Mouse (Mus musculus) adrenal gland, postnatal 10 days (tissue): ENCODE results near the gene Anxa11. TPM values are rescaled to one million over a fixed set of nuclear protein-coding genes. Genes with fewer than 3 reads are reported as not detected.
"Not testable (repeated sequence)": the region's sequence is repeated elsewhere in the genome, so short reads cannot be mapped to it uniquely, and the experiment has no call there.

Experiments
- DNase-seq: peaks from one replicate; pipeline ENCODE4 v3.0.0; 2021; ENCODE audit warnings: mixed read lengths
- microRNA-seq: library from miRNA; unstranded; fragments of <30 nt; microRNA quantifications from one replicate; pipeline ENCODE4 v1.2.0, GENCODE M21; 2021
- total RNA-seq, 2 experiments: library from RNA; stranded (reverse); gene quantifications; 2 replicates each; pipeline ENCODE4 v1.2.3; 2021

Gene Anxa11
- total RNA-seq, 2 experiments from 2014 or later = 48.8 to 56.2 TPM

- no peak for DNase-seq
Observed at GRCm38 (mm10) chr14:25868706-25869105, 26.8 kb downstream of the Anxa11 start.

- no peak for DNase-seq
Observed at GRCm38 (mm10) chr14:25869135-25869878, 27.4 kb downstream of the Anxa11 start.

DNA sequence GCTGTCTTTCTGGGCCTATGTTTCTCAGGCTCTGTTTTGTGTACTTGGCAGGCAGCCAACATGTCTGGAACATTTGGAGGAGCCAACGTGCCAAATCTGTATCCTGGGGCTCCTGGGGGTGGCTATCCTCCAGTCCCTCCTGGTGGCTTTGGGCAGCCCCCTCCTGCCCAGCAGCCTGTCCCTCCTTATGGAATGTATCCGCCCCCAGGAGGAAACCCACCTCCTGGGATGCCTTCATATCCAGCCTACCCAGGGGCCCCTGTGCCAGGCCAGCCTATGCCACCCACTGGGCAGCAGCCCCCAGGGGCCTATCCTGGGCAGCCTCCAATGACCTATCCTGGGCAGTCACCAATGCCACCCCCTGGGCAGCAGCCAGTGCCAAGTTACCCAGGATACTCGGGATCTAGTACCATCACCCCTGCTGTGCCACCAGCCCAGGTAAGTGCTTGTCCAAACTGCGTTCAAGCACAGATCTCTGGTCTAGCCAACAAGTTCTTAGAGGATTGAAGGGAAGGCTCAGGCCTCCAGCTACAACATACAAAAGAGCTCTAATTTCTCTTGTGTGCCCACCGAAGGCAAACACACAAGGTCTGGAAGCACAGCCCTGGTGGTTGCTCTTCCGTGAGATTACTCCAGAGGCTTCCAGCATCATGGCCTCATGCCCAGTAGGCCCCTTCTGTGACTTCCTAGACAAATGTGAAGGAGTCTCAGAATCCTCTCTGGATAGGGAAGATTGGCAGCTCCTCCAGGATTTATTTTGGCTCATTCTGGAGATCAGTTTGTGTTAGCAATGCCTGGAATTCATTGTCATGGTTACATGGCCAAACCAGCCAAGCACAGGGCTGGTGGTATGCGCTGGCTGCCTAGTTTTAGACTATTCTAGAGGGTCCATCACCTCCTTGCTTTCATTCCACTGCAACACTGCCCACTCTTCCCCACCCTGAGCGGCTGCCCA, 30.8 kb downstream of the Anxa11 start:
- DNase-seq = peak; percentile 61

- not testable (repeated sequence) for DNase-seq
Observed at GRCm38 (mm10) chr14:25876640-25877039, 34.7 kb downstream of the Anxa11 start.

GRCm38 (mm10) chr14:25881769-25882168, 39.8 kb downstream of the Anxa11 start:
- DNase-seq = not testable (repeated sequence)

DNA sequence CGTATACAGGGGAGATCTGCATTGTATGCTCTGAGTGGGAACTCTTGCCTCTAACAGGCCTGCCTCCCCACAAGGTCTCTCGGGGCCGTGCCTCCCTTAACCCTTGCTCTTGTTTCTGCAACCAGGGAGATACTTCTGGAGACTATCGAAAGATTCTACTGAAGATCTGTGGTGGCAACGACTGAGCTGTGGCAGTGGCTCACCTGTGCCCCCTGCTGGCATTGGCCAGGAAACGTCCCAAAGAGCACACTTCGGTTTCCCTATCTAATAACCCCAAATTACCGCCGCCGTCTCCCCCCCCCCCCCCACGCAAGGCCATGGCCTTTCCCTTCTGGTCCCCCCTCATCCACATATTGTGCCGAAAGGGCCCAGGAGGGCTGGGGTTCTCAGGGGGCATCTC, 43.9 kb downstream of the Anxa11 start:
- DNase-seq = not testable (repeated sequence)

DNA sequence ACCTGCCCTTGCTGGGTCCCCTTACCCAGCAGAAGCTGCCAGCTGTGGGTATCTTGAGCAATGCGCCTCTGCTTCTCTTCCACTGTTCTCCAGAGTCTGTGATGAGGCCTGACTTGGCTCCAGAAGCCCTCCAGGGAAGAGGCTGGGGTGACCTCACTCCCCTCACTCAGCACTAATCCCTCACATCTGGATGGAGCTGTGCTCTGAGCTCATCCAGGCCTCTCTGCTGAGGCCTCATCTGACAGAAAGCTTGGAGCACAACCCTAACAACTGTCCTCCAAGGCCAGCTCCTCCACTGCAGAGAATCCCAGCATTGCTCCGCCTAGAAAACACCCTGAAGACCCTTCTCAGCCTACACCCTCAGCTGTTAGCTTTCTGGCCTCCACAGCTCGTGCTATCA, 52.6 kb downstream of the Anxa11 start:
- DNase-seq = not testable (repeated sequence)

- DNase-seq = not testable (repeated sequence)
Observed at GRCm38 (mm10) chr14:25895686-25896085, 53.7 kb downstream of the Anxa11 start.

DNA sequence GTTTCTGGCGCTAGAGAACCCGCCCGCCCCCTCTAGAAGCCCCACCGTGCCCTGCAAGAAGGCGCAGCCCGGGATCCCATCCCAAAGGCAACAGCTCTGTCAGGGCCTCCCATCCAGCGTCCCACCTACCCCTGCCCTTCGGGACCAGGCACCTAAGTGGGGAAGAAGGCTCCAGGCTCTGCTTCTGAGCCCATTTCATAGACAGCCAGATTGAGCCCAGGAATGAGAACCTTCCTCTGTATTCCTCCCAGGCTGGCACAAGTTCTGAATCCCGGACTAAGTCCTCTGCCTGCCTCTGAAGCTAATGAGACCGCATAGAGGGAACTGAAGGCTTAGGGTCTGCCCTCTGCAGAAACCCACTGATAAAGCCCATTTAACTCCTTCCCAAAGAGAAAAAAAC, 61.0 kb downstream of the Anxa11 start, which contains the start of gene Plac9a:
Plac9a (minus strand) TSS at position 101 of the 400 bp plus-strand sequence.
- DNase-seq = not testable (repeated sequence)

DNA sequence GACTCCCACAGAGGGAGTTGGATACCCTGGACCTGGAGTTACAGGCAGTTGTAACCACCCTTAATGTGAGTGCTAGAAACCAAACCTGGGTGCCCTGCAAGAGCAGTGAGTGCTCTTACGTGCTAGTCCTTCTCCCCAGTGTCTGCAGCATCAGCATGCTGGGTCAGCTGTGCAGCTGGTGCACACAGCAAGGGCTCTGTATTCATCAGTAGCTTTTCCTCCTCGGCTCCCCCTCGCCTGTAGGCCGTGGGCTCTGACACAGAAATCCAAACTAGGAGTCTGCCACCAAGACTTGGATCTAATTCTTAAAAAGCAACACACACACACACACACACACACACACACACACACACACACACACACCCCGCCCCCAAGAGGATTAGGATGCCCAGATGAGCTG, 63.3 kb downstream of the Anxa11 start:
- DNase-seq = not testable (repeated sequence)

DNA sequence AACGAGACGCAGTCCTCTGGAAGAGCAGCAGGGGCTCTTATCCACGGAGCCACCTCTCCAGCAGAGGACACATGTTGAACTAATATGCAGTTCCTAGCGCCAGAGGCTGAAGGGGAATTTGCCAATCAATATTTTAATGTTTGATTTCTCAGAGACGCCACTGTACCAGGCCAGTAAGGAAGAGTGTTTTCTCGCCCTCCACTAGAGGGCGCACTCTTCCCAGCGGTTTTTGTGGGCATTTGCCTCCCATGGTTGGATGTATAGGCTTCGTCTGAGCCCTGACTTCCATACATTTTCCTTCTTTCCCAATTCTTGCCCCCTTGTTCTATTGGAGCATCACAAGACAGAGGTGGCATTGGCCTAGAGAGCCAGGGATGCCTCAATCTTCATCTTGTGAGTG, 65.3 kb downstream of the Anxa11 start:
- not testable (repeated sequence) for DNase-seq

DNA sequence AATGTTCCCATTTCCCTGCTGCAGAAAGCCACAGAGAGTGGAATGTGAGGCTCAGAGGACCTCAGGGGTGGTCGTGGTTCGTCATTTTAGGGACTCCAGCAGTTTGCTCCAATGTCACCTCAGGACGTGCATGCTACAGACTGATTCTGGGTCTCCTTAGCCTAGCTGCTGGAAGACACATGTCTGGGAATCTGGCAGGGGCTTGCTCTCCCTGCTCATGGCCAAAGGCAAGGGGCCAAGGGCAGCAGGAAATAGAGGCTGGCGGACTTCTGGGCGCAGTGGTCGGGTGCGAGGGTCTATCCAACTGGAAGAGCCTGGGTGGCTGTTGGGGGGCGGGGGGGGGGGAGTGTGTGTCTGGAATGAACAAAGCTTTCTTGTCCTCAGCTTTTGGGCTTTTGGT, 67.0 kb downstream of the Anxa11 start:
- DNase-seq = not testable (repeated sequence)

- not testable (repeated sequence) for DNase-seq
Observed at GRCm38 (mm10) chr14:25918427-25919170, 76.6 kb downstream of the Anxa11 start.

DNA sequence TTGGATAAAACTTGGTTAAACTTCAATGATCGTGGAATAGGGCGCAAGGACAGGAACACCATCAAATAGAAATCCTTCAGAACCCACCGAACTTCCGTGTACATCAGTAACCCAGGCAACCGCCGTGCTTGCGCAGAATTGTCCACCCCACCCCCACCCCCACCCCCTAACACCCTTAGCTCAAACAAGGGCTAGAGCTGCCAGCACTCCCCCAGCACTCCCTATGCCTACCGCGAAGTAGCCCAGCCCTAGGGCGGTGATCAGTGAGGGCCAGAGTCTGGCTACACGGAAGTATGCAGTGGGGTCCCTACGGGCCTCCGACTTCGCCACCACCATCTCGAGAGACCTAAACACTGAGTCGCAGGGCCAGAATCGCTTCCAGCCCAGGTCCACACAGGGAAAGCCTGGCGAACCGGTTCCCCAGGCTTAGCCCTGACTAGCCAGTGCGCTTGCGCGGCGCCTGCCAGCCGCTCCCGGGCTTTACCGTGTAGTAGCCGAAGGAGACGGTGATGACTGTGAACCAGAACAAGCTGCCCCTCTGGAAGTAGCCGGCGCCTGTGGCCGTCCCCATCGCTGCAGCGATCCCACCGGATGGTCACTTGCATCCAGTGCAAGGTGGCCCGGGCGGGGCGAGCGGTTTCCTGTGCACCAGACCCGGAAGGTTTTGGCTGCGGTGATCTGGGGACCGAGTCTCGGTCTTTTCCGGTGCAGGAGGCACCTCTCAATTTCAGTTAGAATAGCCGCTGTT, 85.0 kb downstream of the Anxa11 start:
- not testable (repeated sequence) for DNase-seq

- DNase-seq = not testable (repeated sequence)
Observed at GRCm38 (mm10) chr14:25927562-25927881, 85.6 kb downstream of the Anxa11 start, which contains the start of gene Tmem254a. TSS of gene Tmem254a (minus strand) at chr14:25927672.

Small RNAs within 50 kb of the gene (microRNA-seq; reads per million reads assigned to microRNA genes)
- not detected for gene Gm23701

Other genes starting within 250 kb of the Anxa11 start
- gene Ppif, start 148.0 kb upstream of the Anxa11 start, total RNA-seq = 10 to 100 TPM; 47.9 to 66.6 TPM
- 10 to 100 TPM; 40.5 to 42.0 TPM for gene Zcchc24, start 73.1 kb upstream of the Anxa11 start, total RNA-seq
- gene Plac9a, start 60.9 kb downstream of the Anxa11 start, total RNA-seq = 1 to 10 TPM; 2.6 to 5.2 TPM
- 1 to 10 TPM; 4.0 to 5.6 TPM for gene Tmem254a, start 85.5 kb downstream of the Anxa11 start, total RNA-seq
- gene Cphx1, start 96.1 kb downstream of the Anxa11 start, total RNA-seq = not detected
- gene Duxbl1, start 136.4 kb downstream of the Anxa11 start, total RNA-seq = 1 to 10 TPM in 1 of 2 experiments, under 1 TPM in 1; 0.21 to 1.5 TPM
- gene Gm9780, start 200.6 kb downstream of the Anxa11 start, total RNA-seq = 10 to 100 TPM; 19.2 to 27.0 TPM
- 10 to 100 TPM; 16.1 to 28.1 TPM for gene Tmem254c, start 225.2 kb downstream of the Anxa11 start, total RNA-seq
- gene Cphx2, start 239.4 kb downstream of the Anxa11 start, total RNA-seq = not detected
- gene Cphx3, start 240.1 kb downstream of the Anxa11 start, total RNA-seq = not detected